Mouse (Mus musculus): ENCODE results near the gene B3gnt2.

Gene B3gnt2

GRCm38 (mm10) chr11:22732907-22733306 is 127.9 kb downstream of the B3gnt2 start:
- DNase-seq (ENCODE audit: low spot score in 2 of 2): no peak

GRCm38 (mm10) chr11:22723096-22723495 is 137.7 kb downstream of the B3gnt2 start:
- DNase-seq (ENCODE audit: low spot score in 2 of 2): no peak

GRCm38 (mm10) chr11:22720096-22720495 is 140.7 kb downstream of the B3gnt2 start:
- DNase-seq (ENCODE audit: low spot score in 2 of 2): no peak

- no peak for DNase-seq (ENCODE audit: low spot score in 2 of 2)
Measured at GRCm38 (mm10) chr11:22719570-22719969, 141.2 kb downstream of the B3gnt2 start.

- DNase-seq (ENCODE audit: low spot score in 2 of 2): no peak
Measured at GRCm38 (mm10) chr11:22718036-22718435, 142.7 kb downstream of the B3gnt2 start.

- DNase-seq (ENCODE audit: low spot score in 2 of 2): no peak
Measured at GRCm38 (mm10) chr11:22711327-22711726, 149.4 kb downstream of the B3gnt2 start.

- peak; percentile 51 to 68 for DNase-seq (ENCODE audit: low spot score in 2 of 2)
Measured at GRCm38 (mm10) chr11:22710596-22710995, 150.2 kb downstream of the B3gnt2 start.
